Mouse (Mus musculus): ENCODE data around the gene Nadk2. TPM values are rescaled to one million over a fixed set of nuclear protein-coding genes. Genes with fewer than 3 reads are reported as not detected.

The Nadk2 gene
- polyA plus RNA-seq, 2 experiments from 2014 or later = 3.3 to 7.0 TPM

DNA sequence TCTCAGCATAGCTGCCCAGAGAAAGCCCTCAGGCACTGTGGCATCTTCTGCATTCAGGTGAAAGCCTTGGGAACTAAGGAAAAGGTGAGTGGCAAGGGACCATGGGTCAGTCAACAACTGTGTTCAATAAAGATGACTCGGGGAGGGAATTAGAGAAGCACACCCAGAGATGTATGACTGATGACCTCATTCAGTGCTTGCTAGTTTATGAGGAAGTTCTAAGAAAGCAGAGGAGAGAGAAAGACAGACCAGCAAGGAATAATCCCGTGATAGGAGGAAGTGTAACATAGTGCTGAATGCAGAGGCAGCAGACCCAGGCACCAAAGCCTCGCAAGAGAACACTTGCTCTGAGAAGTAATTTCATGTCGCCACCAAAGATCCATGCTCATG, 60.4 kb downstream of the Nadk2 start:
- no peak for ATAC-seq

DNA sequence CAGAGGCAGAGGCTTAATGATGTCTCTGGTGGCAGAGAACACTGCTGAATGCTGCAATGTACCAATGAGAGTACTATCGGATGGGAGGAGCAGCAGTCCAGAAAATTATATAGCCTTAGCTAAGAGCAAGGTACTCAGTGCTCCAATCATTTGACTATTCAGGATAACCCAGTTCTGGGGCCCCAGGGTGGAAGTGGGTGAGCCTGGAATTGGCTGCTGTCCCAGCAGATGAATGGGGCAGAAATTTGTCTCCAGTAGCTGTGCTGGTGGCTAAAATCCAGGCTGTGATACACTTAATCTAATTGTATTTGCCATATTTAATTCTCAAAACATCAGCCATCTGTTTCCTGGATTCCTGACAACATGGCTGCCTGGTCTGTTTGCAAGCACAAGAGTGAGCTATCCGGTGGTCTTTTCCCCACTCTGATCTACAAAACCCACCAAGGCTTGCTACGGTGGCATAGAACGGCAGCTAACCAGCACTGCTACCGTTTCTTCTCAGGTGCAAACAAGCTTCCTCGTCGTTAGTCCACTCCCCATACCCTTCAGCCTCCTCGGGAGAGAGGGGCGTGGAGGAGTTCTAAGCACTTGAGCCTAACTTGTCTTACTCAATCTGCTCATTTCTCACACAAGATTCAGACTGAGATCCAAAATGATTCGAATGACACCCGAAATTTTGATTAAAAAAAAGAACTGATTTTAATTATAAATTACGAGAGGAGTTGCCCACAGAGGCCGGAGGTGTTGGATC, 61.8 kb downstream of the Nadk2 start:
- no peak for ATAC-seq

DNA sequence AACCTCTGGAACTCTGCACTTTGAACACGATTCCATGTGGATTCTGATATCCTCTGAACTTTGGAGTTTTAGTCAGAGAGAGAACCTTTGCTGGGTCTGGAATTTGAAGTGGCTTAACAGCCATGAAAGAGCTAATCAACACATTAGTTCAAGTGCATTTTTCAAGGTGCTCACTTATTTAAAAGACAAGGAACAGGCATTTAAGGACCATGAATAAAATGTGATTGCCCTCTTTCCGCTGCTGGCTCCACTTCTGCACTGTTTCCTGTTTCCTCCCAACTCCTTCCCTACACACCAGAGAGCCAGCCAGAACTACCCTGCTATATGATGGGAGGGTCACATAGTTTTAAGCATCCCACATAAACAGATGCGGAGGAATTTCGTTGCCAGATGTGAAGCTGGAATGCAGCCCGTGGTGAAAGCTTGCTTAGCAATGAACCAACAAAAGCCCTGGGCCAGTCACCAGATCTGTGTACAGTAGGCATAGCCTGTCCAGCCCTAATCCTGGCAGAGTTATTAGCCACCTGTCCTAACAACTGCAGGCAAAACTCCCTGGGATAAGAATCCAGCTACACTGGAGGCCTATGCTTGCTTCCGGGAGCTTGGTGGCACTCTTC, 63.9 kb downstream of the Nadk2 start:
- no peak for ATAC-seq

DNA sequence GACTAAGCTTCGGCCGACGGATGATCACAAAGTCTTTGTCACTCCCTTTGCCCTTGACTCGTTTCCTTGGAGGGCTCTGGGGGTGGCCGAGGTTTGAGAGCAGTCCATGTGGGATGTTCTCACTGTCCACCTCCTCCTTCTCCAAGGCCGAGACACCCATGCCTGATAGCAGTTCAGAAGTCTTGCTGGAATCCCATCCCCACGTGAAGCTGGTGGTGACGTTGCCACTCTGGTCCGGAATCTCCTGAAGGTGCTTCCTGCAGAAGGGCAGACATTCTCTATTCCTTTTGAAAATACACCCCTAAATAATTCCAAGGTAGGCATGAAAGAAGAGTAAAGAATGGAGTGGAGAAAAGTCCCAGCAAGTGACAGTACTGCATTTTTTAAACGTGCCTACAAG, 68.4 kb downstream of the Nadk2 start:
- ATAC-seq = no peak

DNA sequence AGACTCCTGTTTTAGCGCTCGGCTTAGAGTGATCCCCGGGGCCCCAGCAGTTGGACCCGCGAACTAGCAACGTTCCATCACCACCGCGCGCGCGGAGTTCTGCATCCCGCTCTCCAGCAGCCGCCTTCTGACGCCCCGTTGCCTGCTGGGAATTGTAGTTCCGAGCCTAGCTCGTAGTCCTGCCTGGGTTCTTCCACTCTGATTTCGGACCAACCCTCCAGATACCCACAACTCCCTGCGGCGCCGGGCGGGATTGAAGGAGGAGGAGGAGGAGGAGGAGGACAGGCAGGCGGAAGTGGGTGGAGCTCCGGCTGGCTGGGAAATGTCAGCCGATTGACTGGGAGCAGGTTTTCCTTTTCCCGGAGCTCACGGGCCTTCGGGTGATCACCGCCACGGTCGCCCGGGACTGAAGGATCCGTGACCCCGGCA, 69.2 kb downstream of the Nadk2 start, which contains the start of gene Lmbrd2:
Gene Lmbrd2, plus strand, starts transcription at position 299 of the 429 bp plus-strand sequence.
- ATAC-seq = peak; percentile 98

DNA sequence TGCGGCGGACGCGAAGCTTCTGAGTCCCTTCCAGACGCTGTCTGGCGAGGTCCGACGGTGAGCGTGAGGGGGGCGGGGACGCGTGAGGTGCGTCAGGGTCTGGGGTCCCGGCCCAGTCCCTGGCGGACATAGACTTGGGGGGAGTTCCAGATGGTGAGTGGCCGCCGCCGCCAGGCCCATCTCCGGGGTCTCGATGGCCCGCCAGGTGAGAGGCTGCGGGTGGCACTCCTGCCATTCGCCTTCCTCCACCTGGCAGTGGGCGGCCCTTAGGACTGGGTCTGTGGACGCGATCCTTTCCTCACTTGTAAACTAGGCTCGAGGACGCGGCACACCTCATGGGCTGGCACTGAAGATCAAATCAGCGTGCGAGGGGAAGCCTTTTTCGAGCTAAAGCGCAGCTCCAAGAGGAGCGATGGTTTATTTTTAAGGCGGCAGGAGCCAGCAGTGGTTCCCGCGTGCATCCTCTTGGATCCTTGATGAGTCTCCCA, 69.7 kb downstream of the Nadk2 start:
- ATAC-seq = peak; percentile 42

DNA sequence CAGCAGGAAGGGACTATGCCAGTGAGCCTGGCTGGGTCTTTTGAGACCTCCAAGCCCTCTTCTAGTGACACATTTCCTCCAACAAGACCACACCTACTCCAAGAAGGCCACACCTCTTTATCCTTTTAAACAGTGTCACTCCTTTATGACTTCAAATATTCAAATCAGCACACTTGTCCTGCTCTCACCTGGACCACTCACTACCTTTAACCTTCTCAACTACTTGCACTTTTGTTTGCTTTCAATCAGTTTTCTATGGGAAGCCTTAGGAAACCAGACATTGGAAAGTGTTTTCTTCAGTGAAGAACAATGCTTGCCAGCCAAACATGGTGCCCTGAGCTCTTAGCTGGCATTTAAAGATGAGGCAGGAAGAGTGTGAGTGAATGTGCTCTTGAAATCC, 84.3 kb downstream of the Nadk2 start, which contains the start of gene Skp2:
Gene Skp2, minus strand, starts transcription at position 101 of the 400 bp plus-strand sequence.
- no peak for ATAC-seq

Other genes with a start within 250 kb of the Nadk2 start
- under 1 TPM in 1 of 2 experiments, not detected in 1; 0.22 TPM for gene Ranbp3l, start 103.3 kb upstream of the Nadk2 start, polyA plus RNA-seq (2017; shearing (Covaris generic))
- 1 to 10 TPM; 3.0 to 3.6 TPM for gene Lmbrd2, start 69.3 kb downstream of the Nadk2 start, polyA plus RNA-seq (2017; shearing (Covaris generic))
- gene Skp2, start 84.2 kb downstream of the Nadk2 start, polyA plus RNA-seq (2017; shearing (Covaris generic)) = 1 to 10 TPM; 5.9 to 6.0 TPM
- not detected for gene Ugt3a1, start 205.6 kb downstream of the Nadk2 start, polyA plus RNA-seq (2017; shearing (Covaris generic))